Mouse (Mus musculus): ENCODE results near the gene Ociad1. TPM values are rescaled to one million over a fixed set of nuclear protein-coding genes. Genes with fewer than 3 reads are reported as not detected.

Gene Ociad1
- polyA plus RNA-seq, 1 experiment from 2014 or later = 172 TPM

GRCm38 (mm10) chr5:73295916-73296315 is 3.3 kb downstream of the Ociad1 start:
- H3K9ac ChIP-seq (ENCODE audit: low read length) = no peak overlapping the region
- H3K27me3 ChIP-seq (ENCODE audit: control insufficient read depth, insufficient read depth, low read length) = no peaks in the 10 kb centered on the region
- H3K36me3 ChIP-seq (ENCODE audit: control insufficient read depth, insufficient read depth, low read length) = 0 out of 2 replicates have a peak, but pooled peaks cover 3% of the 10 kb centered on the region
- H3K27ac ChIP-seq (ENCODE audit: low read depth, low read length) = no peak overlapping the region
- WGBS = 91% methylated on average over 4 of the region's 4 CpGs
- no peak overlapping the region for H3K4me3 ChIP-seq (ENCODE audit: low read depth, low read length)
- no peak overlapping the region for H3K4me2 ChIP-seq (ENCODE audit: low read depth)
- DNase-seq (ENCODE audit: low spot score) = no peak
- H3K9me3 ChIP-seq (ENCODE audit: control insufficient read depth, low read length) = no peaks in the 10 kb centered on the region
- no peak for ATAC-seq (ENCODE audit: insufficient read depth, low FRiP score, low TSS enrichment)
- H3K4me1 ChIP-seq (ENCODE audit: control insufficient read depth, insufficient read depth, low read length) = 0 out of 2 replicates have a peak, but pooled peaks cover 6% of the 10 kb centered on the region

GRCm38 (mm10) chr5:73301601-73302307 is 9.2 kb downstream of the Ociad1 start:
- Histone ChIP-seq H3K4me3 (ENCODE audit: low read depth, low read length) (no peak overlapping the region), H3K4me2 (ENCODE audit: low read depth) (no peak overlapping the region), H3K9ac (ENCODE audit: low read length) (no peak overlapping the region), H3K9me3 (ENCODE audit: control insufficient read depth, low read length) (no peaks in the 10 kb centered on the region), H3K4me1 (ENCODE audit: control insufficient read depth, insufficient read depth, low read length) (no peaks in the 10 kb centered on the region), H3K27me3 (ENCODE audit: control insufficient read depth, insufficient read depth, low read length) (no peaks in the 10 kb centered on the region), H3K27ac (ENCODE audit: low read depth, low read length) (no peak overlapping the region), H3K36me3 (ENCODE audit: control insufficient read depth, insufficient read depth, low read length) (peaks cover 13% of the 10 kb centered on the region)
- ATAC-seq (ENCODE audit: insufficient read depth, low FRiP score, low TSS enrichment) = no peak
- no peak for DNase-seq (ENCODE audit: low spot score)
- WGBS = 93% methylated on average over 7 of the region's 7 CpGs

GRCm38 (mm10) chr5:73304507-73304906 is 11.9 kb downstream of the Ociad1 start:
- Histone ChIP-seq H3K9ac (ENCODE audit: low read length) (no peak overlapping the region), H3K27me3 (ENCODE audit: control insufficient read depth, insufficient read depth, low read length) (no peaks in the 10 kb centered on the region)
- 92% methylated on average over 12 of the region's 12 CpGs for WGBS

GRCm38 (mm10) chr5:73306486-73306885 is 13.9 kb downstream of the Ociad1 start:
- Histone ChIP-seq H3K4me1 (ENCODE audit: control insufficient read depth, insufficient read depth, low read length) (no peaks in the 10 kb centered on the region), H3K27ac (ENCODE audit: low read depth, low read length) (no peak overlapping the region), H3K4me2 (ENCODE audit: low read depth) (no peak overlapping the region), H3K4me3 (ENCODE audit: low read depth, low read length) (no peak overlapping the region), H3K36me3 (ENCODE audit: control insufficient read depth, insufficient read depth, low read length) (peaks cover 20% of the 10 kb centered on the region), H3K9ac (ENCODE audit: low read length) (no peak overlapping the region), H3K9me3 (ENCODE audit: control insufficient read depth, low read length) (no peaks in the 10 kb centered on the region), H3K27me3 (ENCODE audit: control insufficient read depth, insufficient read depth, low read length) (no peaks in the 10 kb centered on the region)
- DNase-seq (ENCODE audit: low spot score) = no peak
- WGBS = 96% methylated on average over 6 of the region's 6 CpGs
- ATAC-seq (ENCODE audit: insufficient read depth, low FRiP score, low TSS enrichment) = no peak

More at GRCm38 (mm10) chr5:73304507-73304906, 11.9 kb downstream of the Ociad1 start:
- Histone ChIP-seq H3K36me3 (ENCODE audit: control insufficient read depth, insufficient read depth, low read length) (peaks cover 15% of the 10 kb centered on the region), H3K4me1 (ENCODE audit: control insufficient read depth, insufficient read depth, low read length) (no peaks in the 10 kb centered on the region), H3K9me3 (ENCODE audit: control insufficient read depth, low read length) (no peaks in the 10 kb centered on the region), H3K4me2 (ENCODE audit: low read depth) (no peak overlapping the region), H3K27ac (ENCODE audit: low read depth, low read length) (no peak overlapping the region), H3K4me3 (ENCODE audit: low read depth, low read length) (no peak overlapping the region)
- ATAC-seq (ENCODE audit: insufficient read depth, low FRiP score, low TSS enrichment) = no peak
- DNase-seq (ENCODE audit: low spot score) = no peak

GRCm38 (mm10) chr5:73307297-73307696 is 14.7 kb downstream of the Ociad1 start:
- ATAC-seq (ENCODE audit: insufficient read depth, low FRiP score, low TSS enrichment) (no peak), DNase-seq (ENCODE audit: low spot score) (no peak)
- WGBS = 94% methylated on average over 3 of the region's 3 CpGs
- Histone ChIP-seq H3K27ac (ENCODE audit: low read depth, low read length) (no peak overlapping the region), H3K4me2 (ENCODE audit: low read depth) (no peak overlapping the region), H3K36me3 (ENCODE audit: control insufficient read depth, insufficient read depth, low read length) (peaks cover 20% of the 10 kb centered on the region), H3K9me3 (ENCODE audit: control insufficient read depth, low read length) (no peaks in the 10 kb centered on the region), H3K27me3 (ENCODE audit: control insufficient read depth, insufficient read depth, low read length) (no peaks in the 10 kb centered on the region), H3K4me1 (ENCODE audit: control insufficient read depth, insufficient read depth, low read length) (no peaks in the 10 kb centered on the region), H3K9ac (ENCODE audit: low read length) (no peak overlapping the region), H3K4me3 (ENCODE audit: low read depth, low read length) (no peak overlapping the region)

GRCm38 (mm10) chr5:73309496-73309895 is 16.9 kb downstream of the Ociad1 start:
- ATAC-seq (ENCODE audit: insufficient read depth, low FRiP score, low TSS enrichment) (no peak), DNase-seq (ENCODE audit: low spot score) (no peak)
- H3K4me1 ChIP-seq (ENCODE audit: control insufficient read depth, insufficient read depth, low read length) = no peaks in the 10 kb centered on the region
- H3K4me2 ChIP-seq (ENCODE audit: low read depth) = no peak overlapping the region
- no peak overlapping the region for H3K27ac ChIP-seq (ENCODE audit: low read depth, low read length)
- no peak overlapping the region for H3K4me3 ChIP-seq (ENCODE audit: low read depth, low read length)
- H3K9me3 ChIP-seq (ENCODE audit: control insufficient read depth, low read length) = no peaks in the 10 kb centered on the region
- peaks cover 21% of the 10 kb centered on the region for H3K36me3 ChIP-seq (ENCODE audit: control insufficient read depth, insufficient read depth, low read length)
- 94% methylated on average over 4 of the region's 4 CpGs for WGBS
- H3K27me3 ChIP-seq (ENCODE audit: control insufficient read depth, insufficient read depth, low read length) = no peaks in the 10 kb centered on the region
- H3K9ac ChIP-seq (ENCODE audit: low read length) = no peak overlapping the region

GRCm38 (mm10) chr5:73310401-73310800 is 17.8 kb downstream of the Ociad1 start:
- no peak for ATAC-seq (ENCODE audit: insufficient read depth, low FRiP score, low TSS enrichment)
- Histone ChIP-seq H3K9me3 (ENCODE audit: control insufficient read depth, low read length) (no peaks in the 10 kb centered on the region), H3K36me3 (ENCODE audit: control insufficient read depth, insufficient read depth, low read length) (peaks cover 22% of the 10 kb centered on the region), H3K27me3 (ENCODE audit: control insufficient read depth, insufficient read depth, low read length) (no peaks in the 10 kb centered on the region), H3K9ac (ENCODE audit: low read length) (no peak overlapping the region), H3K4me2 (ENCODE audit: low read depth) (no peak overlapping the region), H3K27ac (ENCODE audit: low read depth, low read length) (no peak overlapping the region), H3K4me1 (ENCODE audit: control insufficient read depth, insufficient read depth, low read length) (no peaks in the 10 kb centered on the region), H3K4me3 (ENCODE audit: low read depth, low read length) (no peak overlapping the region)
- 97% methylated on average over 1 of the region's 1 CpGs for WGBS
- DNase-seq (ENCODE audit: low spot score) = no peak

- WGBS = 94% methylated on average over 5 of the region's 5 CpGs
- Histone ChIP-seq H3K36me3 (ENCODE audit: control insufficient read depth, insufficient read depth, low read length) (peaks cover 21% of the 10 kb centered on the region), H3K27me3 (ENCODE audit: control insufficient read depth, insufficient read depth, low read length) (no peaks in the 10 kb centered on the region), H3K9ac (ENCODE audit: low read length) (no peak overlapping the region), H3K9me3 (ENCODE audit: control insufficient read depth, low read length) (no peaks in the 10 kb centered on the region), H3K4me2 (ENCODE audit: low read depth) (no peak overlapping the region), H3K27ac (ENCODE audit: low read depth, low read length) (no peak overlapping the region), H3K4me3 (ENCODE audit: low read depth, low read length) (no peak overlapping the region), H3K4me1 (ENCODE audit: control insufficient read depth, insufficient read depth, low read length) (no peaks in the 10 kb centered on the region)
- ATAC-seq (ENCODE audit: insufficient read depth, low FRiP score, low TSS enrichment) (no peak), DNase-seq (ENCODE audit: low spot score) (no peak)
Observed at GRCm38 (mm10) chr5:73311458-73311857, 18.9 kb downstream of the Ociad1 start.

- DNase-seq (ENCODE audit: low spot score) = no peak
Observed at GRCm38 (mm10) chr5:73313591-73313990, 21.0 kb downstream of the Ociad1 start.

More at GRCm38 (mm10) chr5:73313591-73313990, 21.0 kb downstream of the Ociad1 start:
- WGBS = 92% methylated on average over 10 of the region's 10 CpGs
- no peak overlapping the region for H3K4me3 ChIP-seq (ENCODE audit: low read depth, low read length)
- H3K9ac ChIP-seq (ENCODE audit: low read length) = no peak overlapping the region
- H3K4me1 ChIP-seq (ENCODE audit: control insufficient read depth, insufficient read depth, low read length) = no peaks in the 10 kb centered on the region
- no peaks in the 10 kb centered on the region for H3K9me3 ChIP-seq (ENCODE audit: control insufficient read depth, low read length)
- no peaks in the 10 kb centered on the region for H3K27me3 ChIP-seq (ENCODE audit: control insufficient read depth, insufficient read depth, low read length)
- ATAC-seq (ENCODE audit: insufficient read depth, low FRiP score, low TSS enrichment) = no peak
- no peak overlapping the region for H3K4me2 ChIP-seq (ENCODE audit: low read depth)
- peaks cover 15% of the 10 kb centered on the region for H3K36me3 ChIP-seq (ENCODE audit: control insufficient read depth, insufficient read depth, low read length)
- H3K27ac ChIP-seq (ENCODE audit: low read depth, low read length) = no peak overlapping the region
